Mouse (Mus musculus) forebrain, embryonic 11.5 days (tissue): Measurements from ENCODE around the gene Gpr15. TPM values are rescaled to one million over a fixed set of nuclear protein-coding genes. Genes with fewer than 3 reads are reported as not detected.

Experiments used
- ATAC-seq: fragments of 200-750 bp; cut with Nextera tagmentation; replicated peaks from 2 replicates; pipeline ENCODE4 v1.8.0; 2017; ENCODE audit warnings: moderate TSS enrichment; ENCODE audit not compliant: low FRiP score
- DNase-seq: peaks from one replicate; pipeline ENCODE4 v3.0.0-alpha.2; 2017; ENCODE audit warnings: low spot score
- H3K27ac ChIP-seq: fragments of 300-500 bp; sonication (generic); 2 replicates; pipeline ENCODE4 v1.5.1; 2014; ENCODE audit warnings: low read depth, low read length
- H3K27me3 ChIP-seq: fragments of 300-500 bp; sonication (generic); 2 replicates; pipeline ENCODE4 v1.6.1; 2014; ENCODE audit warnings: mild to moderate bottlenecking, low read length, mixed read lengths; ENCODE audit not compliant: control insufficient read depth, insufficient read depth
- H3K36me3 ChIP-seq: fragments of 300-500 bp; sonication (generic); 2 replicates; pipeline ENCODE4 v1.6.1; 2014; ENCODE audit warnings: mild to moderate bottlenecking, low read length, moderate library complexity, mixed read lengths; ENCODE audit not compliant: control insufficient read depth, insufficient read depth
- H3K4me1 ChIP-seq: fragments of 300-500 bp; sonication (generic); replicated peaks from 2 replicates; pipeline ENCODE4 v1.6.1; 2014; ENCODE audit warnings: low read length, mixed read lengths; ENCODE audit not compliant: control insufficient read depth, insufficient read depth
- H3K4me2 ChIP-seq: fragments of 300-500 bp; sonication (generic); 2 replicates; pipeline ENCODE4 v1.6.1; 2014; ENCODE audit warnings: low read depth, mild to moderate bottlenecking, low read length, moderate library complexity, mixed read lengths; ENCODE audit not compliant: severe bottlenecking
- H3K4me3 ChIP-seq: fragments of 300-500 bp; sonication (generic); 2 replicates; pipeline ENCODE4 v1.5.1; 2014; ENCODE audit warnings: low read depth, low read length
- H3K9ac ChIP-seq: fragments of 300-500 bp; sonication (generic); 2 replicates; pipeline ENCODE4 v1.6.1; 2014; ENCODE audit warnings: low read length
- H3K9me3 ChIP-seq: fragments of 300-500 bp; sonication (generic); 2 replicates; pipeline ENCODE4 v1.6.1; 2016; ENCODE audit warnings: low read length, mixed read lengths; ENCODE audit not compliant: control insufficient read depth
- WGBS: fragments of 180-500 bp; shearing (Covaris S2); extraction: QIAGEN DNeasy Blood & Tissue Kit; methylation state at CpG from one replicate; pipeline ENCODE4 v1.1.7; 2014; 5-methylcytosine and 5-hydroxymethylcytosine counted together
- polyA plus RNA-seq: library from polyadenylated mRNA; unstranded; fragments of >200 nt; fragmentation: Nextera tagmentation; extraction: Ambion mirVana; gene quantifications from 2 replicates; pipeline ENCODE4 v1.2.1, GENCODE M21; 2014

Gene Gpr15
- polyA plus RNA-seq, 1 experiment from 2014 or later, result not detected

DNA sequence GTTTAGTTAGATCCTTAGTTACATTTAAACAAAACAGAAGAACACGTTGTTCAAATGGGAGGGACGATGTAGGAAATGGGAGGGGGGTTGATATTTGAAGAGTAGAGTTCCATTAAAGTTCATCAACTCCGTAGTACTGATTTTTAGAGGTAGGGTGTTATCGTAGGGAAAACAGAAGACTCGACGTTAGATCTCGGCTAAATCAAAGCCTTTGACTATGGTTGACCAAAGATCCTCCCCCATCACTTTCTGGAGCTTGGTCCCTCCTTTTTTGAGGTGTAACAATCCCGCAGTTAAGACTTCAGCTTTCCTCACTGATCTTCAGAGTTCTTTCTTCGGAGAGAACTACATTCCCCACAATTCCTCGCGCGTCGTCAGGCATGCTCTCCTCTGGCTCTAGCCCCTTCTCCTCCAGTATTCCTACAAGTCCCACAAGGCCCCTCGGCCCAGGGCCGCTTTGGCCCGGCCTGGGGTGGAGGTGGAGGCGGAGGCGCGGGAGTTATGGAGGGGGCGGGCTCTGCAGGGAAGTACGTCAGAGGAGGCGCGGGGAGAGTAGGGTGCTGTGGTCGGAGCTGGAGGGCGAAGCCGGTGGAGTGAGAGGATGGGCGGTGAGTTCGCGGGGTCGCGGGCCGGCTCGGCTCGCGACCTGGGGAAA lies 8.7 kb upstream of the Gpr15 start, which contains the start of gene Cldnd1:
TSS of gene Cldnd1 (plus strand) at position 434 of the 655 bp plus-strand sequence.
- peak within 1 kb of the TSS; percentile 65 for H3K4me3 ChIP-seq
- H3K4me2 ChIP-seq, result peak within 1 kb of the TSS; percentile 56
- no peaks in the 10 kb centered on the region for H3K4me1 ChIP-seq
- DNase-seq, result peak; percentile 98
- H3K36me3 ChIP-seq, result peaks cover 3% of the 10 kb centered on the region; the same call in 1 of the 2 replicates
- peak; percentile 100 for ATAC-seq
- H3K27me3 ChIP-seq, result no peaks in the 10 kb centered on the region
- no peaks in the 10 kb centered on the region for H3K9me3 ChIP-seq
- WGBS, result 2% methylated on average over 35 of the region's 35 CpGs
- H3K27ac ChIP-seq, result peak within 1 kb of the TSS; percentile 60; the same call in 1 of the 2 replicates
- H3K9ac ChIP-seq, result peak within 1 kb of the TSS; percentile 73

DNA sequence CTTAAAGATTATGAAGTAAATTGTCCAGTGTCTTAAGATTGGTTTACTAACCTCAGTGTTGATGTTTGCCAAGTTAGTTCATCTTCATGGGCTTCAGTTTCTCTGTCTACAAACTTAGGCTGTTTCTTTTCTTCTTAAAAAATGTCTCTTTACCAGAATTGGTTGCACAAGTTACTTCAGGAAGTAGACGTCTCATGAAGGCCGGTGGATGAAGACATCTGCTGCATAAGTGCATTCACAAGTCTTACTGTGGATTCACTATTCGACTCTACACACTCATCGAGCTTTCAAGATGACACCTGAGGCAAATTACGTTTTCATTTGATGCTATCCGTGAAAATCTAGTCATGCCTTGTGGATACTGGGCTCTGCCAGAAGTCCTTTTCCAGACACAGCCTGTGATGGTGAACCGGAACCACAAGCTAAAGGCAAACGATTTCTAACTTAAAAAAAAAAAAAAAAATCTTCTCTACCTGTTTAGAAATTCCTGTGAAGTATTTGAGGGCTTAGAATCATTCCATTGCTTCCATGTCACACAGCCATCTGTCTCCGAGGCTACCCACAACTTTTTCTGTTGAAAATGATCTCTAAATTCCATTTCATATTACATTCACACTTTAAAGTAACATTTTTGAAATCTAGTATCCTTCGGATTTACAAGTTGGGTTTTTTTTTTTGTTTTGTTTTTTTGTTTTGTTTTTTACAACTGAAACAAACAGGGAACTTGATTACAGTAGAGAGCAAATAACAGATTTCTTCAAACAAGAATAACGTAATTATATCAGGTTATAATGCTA lies 8.0 kb upstream of the Gpr15 start:
- Histone ChIP-seq H3K9ac (no peak overlapping the region), H3K4me2 (peak overlapping the region; percentile 43; the same call in 1 of the 2 replicates), H3K27me3 (no peaks in the 10 kb centered on the region), H3K36me3 (peaks cover 2% of the 10 kb centered on the region; the same call in 1 of the 2 replicates), H3K27ac (no peak overlapping the region), H3K9me3 (no peaks in the 10 kb centered on the region), H3K4me3 (peak overlapping the region; percentile 65; the same call in 1 of the 2 replicates), H3K4me1 (no peaks in the 10 kb centered on the region)
- DNase-seq (no peak), ATAC-seq (no peak)
- 81% methylated on average over 11 of the region's 11 CpGs for WGBS

DNA sequence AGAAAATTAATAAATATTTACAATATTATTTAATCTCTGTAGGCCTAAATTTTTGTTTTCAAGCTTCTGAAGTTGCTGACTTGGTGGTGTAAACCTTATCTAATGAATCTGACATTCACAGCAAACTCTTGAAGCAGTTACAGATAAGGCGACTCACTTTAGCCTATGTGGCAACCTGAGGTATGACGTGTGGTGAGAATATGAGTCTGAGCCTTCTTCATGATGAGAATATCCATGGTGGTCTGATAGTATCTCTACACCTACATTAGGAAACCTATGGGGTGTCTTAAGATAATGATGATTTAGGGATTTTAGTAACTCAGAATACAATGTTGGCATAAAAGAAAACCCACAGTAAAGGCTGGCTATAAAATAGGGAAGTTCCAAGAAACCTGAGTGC lies 3.4 kb upstream of the Gpr15 start:
- H3K4me2 ChIP-seq, result no peak overlapping the region
- WGBS, result 96% methylated on average over 2 of the region's 2 CpGs
- no peaks in the 10 kb centered on the region for H3K4me1 ChIP-seq
- no peak for DNase-seq
- ATAC-seq, result no peak
- no peak overlapping the region for H3K9ac ChIP-seq
- H3K27me3 ChIP-seq, result no peaks in the 10 kb centered on the region
- H3K9me3 ChIP-seq, result no peaks in the 10 kb centered on the region
- no peak overlapping the region for H3K4me3 ChIP-seq
- H3K27ac ChIP-seq, result no peak overlapping the region
- H3K36me3 ChIP-seq, result no peaks in the 10 kb centered on the region

DNA sequence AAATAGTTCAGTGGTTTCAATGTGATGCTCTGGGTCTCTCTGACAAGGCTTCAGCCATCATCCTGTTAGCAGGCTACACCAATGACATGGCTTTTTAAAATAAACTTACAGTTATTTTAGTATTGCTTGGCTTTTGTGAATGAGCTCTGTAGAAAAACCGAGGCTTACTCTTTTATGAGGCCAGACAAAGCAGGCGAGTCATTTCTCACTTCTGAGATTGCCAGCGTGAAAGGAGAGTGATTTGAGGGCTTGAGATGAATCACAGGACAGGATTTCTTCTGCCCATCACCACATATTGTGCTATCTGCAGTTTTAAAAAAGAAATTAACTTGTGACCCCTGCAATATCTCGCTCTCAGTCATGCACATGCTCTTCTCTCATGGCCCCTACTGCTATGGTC lies 3.9 kb downstream of the Gpr15 start:
- no peak for DNase-seq
- Histone ChIP-seq H3K36me3 (no peaks in the 10 kb centered on the region), H3K4me1 (no peaks in the 10 kb centered on the region), H3K4me2 (no peak overlapping the region), H3K27me3 (no peaks in the 10 kb centered on the region), H3K9ac (no peak overlapping the region), H3K9me3 (no peaks in the 10 kb centered on the region), H3K27ac (no peak overlapping the region), H3K4me3 (no peak overlapping the region)
- no peak for ATAC-seq
- WGBS, result 79% methylated on average over 4 of the region's 4 CpGs

DNA sequence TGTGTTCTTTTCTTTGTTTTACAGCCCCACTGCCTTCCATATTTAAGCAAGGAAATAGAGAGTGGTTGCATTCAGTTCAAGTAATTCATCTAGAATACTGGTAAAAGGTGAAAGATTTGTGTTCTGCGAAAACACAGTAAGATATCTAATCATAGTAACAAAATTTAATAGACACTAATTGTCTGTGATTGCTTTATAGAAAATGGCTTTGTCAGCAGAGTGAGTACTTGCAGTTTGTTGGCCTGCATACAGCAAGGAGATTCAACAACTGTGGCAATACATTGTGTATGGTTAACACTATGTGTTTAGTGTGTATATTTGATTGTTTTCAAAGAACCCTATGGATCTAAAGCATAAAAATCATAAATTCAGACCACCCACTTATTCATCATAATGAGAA lies 5.7 kb downstream of the Gpr15 start:
- Histone ChIP-seq H3K9ac (no peak overlapping the region), H3K9me3 (no peaks in the 10 kb centered on the region), H3K27me3 (no peaks in the 10 kb centered on the region), H3K4me3 (no peak overlapping the region), H3K4me2 (no peak overlapping the region), H3K27ac (no peak overlapping the region), H3K4me1 (no peaks in the 10 kb centered on the region), H3K36me3 (no peaks in the 10 kb centered on the region)
- DNase-seq, result no peak
- 90% methylated on average over 1 of the region's 1 CpGs for WGBS
- no peak for ATAC-seq

DNA sequence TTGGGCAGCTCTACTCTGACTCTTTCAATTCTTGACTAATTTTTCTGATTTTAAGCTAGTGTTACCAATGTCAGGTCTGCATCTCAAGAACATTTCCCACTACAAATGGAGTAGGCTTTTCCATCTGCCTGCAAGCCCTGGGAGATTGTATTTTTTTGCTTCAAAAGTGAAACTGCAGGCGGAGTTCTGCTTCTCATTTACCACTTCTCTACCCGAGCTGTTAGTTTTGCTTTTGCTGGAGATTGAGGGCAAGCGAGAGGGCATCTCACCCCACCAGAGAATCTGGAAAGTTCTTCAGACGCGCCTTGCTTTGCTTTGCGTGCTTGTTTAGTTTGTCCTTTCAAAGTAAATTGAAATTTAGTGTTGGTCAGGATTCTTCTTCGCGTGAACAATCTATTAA lies 6.6 kb downstream of the Gpr15 start:
- no peak overlapping the region for H3K4me3 ChIP-seq
- H3K27me3 ChIP-seq, result no peaks in the 10 kb centered on the region
- no peak for ATAC-seq

DNA sequence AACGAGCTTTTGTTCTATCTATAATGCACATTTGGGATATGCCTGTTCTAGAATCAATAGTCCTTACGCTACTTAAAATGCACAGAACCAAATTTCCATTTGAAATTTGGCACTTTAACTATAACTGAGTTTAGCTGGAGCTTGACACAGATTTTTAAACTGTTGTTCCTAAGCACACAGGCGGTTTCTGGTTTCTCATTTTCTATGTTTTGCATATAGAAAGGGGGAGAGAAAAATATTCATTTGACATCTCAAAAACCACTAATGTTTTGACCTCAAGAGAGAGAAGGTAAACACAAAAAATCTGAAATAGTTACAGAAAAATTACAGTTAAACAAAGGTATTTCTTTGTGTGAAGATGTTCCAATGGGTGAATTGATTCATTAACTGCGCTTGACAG lies 9.3 kb downstream of the Gpr15 start:
- 73% methylated on average over 4 of the region's 4 CpGs for WGBS
- ATAC-seq, result no peak
- no peak overlapping the region for H3K4me3 ChIP-seq
- no peaks in the 10 kb centered on the region for H3K27me3 ChIP-seq
- no peak overlapping the region for H3K4me2 ChIP-seq
- H3K27ac ChIP-seq, result no peak overlapping the region
- DNase-seq, result no peak
- no peak overlapping the region for H3K9ac ChIP-seq
- H3K36me3 ChIP-seq, result no peaks in the 10 kb centered on the region
- H3K9me3 ChIP-seq, result no peaks in the 10 kb centered on the region
- no peaks in the 10 kb centered on the region for H3K4me1 ChIP-seq

More for the DNA sequence above, 6.6 kb downstream of the Gpr15 start:
- 80% methylated on average over 8 of the region's 8 CpGs for WGBS
- no peak for DNase-seq
- no peak overlapping the region for H3K4me2 ChIP-seq
- H3K9ac ChIP-seq, result no peak overlapping the region
- no peaks in the 10 kb centered on the region for H3K4me1 ChIP-seq
- H3K36me3 ChIP-seq, result no peaks in the 10 kb centered on the region
- H3K9me3 ChIP-seq, result no peaks in the 10 kb centered on the region
- H3K27ac ChIP-seq, result no peak overlapping the region

DNA sequence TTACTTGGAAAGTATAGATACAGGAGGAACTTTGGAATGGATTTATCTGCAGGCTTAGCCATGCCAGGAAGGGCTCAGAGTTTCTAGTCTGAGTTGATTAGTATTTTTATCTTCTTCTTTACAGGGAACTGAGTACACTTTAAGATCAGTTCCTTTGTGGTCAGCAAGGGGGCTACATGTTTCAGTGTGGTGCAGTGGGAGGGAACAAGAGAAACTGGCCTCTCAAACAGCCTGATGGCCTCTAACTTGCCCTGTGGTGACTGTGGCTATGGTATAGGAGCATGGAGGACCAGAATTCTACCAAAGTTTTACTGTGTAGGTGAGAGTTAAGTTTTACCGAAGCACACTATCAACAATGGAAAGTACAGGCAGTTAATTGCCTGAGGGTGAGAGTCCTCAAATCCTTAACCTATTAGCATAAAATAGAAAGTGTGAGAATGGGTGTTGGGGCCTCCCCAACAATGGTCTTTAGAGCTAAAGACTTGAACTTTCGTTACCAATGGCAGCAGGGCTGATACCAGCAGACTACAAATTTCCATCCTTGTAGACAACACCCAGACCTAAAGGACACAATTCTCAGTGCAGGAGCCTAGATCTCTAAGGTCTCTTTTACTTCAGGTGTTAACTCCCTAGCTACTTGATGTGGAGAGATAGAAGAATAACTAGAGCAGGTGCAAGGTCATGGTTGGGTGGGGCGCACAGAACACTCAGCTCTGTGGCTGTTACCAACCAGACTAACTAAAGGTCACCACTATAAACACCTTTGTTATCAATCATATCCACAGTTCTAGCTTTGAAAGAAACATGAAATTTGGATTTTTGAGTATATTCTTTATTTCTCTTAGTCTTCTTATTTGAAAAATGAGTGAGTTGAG lies 10.0 kb downstream of the Gpr15 start:
- Histone ChIP-seq H3K27me3 (no peaks in the 10 kb centered on the region), H3K4me2 (no peak overlapping the region), H3K9me3 (no peaks in the 10 kb centered on the region), H3K9ac (no peak overlapping the region), H3K4me1 (no peaks in the 10 kb centered on the region), H3K4me3 (no peak overlapping the region), H3K36me3 (no peaks in the 10 kb centered on the region), H3K27ac (no peak overlapping the region)
- DNase-seq (no peak), ATAC-seq (no peak)
- WGBS, result 78% methylated on average over 3 of the region's 3 CpGs
